Mouse (Mus musculus) liver (tissue): Measurements from ENCODE around the gene Cln5.

ENCODE experiments used
- DNase-seq: peaks from one replicate; pipeline ENCODE4 v3.0.0-alpha.2; 2020; ENCODE audit warnings: mixed read lengths

The Cln5 gene

GRCm38 (mm10) chr14:103112606-103113363 is 42.8 kb downstream of the Cln5 start:
- no peak for DNase-seq

- DNase-seq = peak; percentile 58
These were observed 45.1 kb downstream of the Cln5 start for GRCm38 (mm10) chr14:103114994-103115670.

- DNase-seq = no peak
These were observed 55.7 kb downstream of the Cln5 start for GRCm38 (mm10) chr14:103125756-103126155.
